Mouse (Mus musculus) heart, embryonic 10.5 days (tissue): Measurements from ENCODE around the gene Aim2. TPM values are rescaled to one million over a fixed set of nuclear protein-coding genes. Genes with fewer than 3 reads are reported as not detected.

ENCODE experiments used
- DNase-seq: peaks from one replicate; pipeline ENCODE4 v3.0.0-alpha.2; 2017; ENCODE audit warnings: low spot score
- H3K27ac ChIP-seq: fragments of 300-500 bp; sonication (generic); 2 replicates; pipeline ENCODE4 v1.5.1; 2016; ENCODE audit warnings: mild to moderate bottlenecking
- H3K27me3 ChIP-seq: fragments of 300-500 bp; sonication (generic); 2 replicates; pipeline ENCODE4 v1.6.1; 2016; ENCODE audit warnings: mild to moderate bottlenecking; ENCODE audit not compliant: poor library complexity, insufficient read depth, severe bottlenecking
- H3K36me3 ChIP-seq: fragments of 300-500 bp; sonication (generic); 2 replicates; pipeline ENCODE4 v1.6.1; 2016; ENCODE audit warnings: mild to moderate bottlenecking, moderate library complexity
- H3K4me1 ChIP-seq: fragments of 300-500 bp; sonication (generic); 2 replicates; pipeline ENCODE4 v1.6.1; 2016; ENCODE audit warnings: mild to moderate bottlenecking
- H3K4me3 ChIP-seq: fragments of 300-500 bp; sonication (generic); 2 replicates; pipeline ENCODE4 v1.5.1; 2016; ENCODE audit warnings: mild to moderate bottlenecking, moderate library complexity
- H3K9me3 ChIP-seq: fragments of 300-500 bp; sonication (generic); 2 replicates; pipeline ENCODE4 v1.6.1; 2016; ENCODE audit warnings: mild to moderate bottlenecking, moderate library complexity
- WGBS: fragments of 180-500 bp; shearing (Covaris S2); methylation state at CpG from one replicate; pipeline ENCODE4 v1.1.7; 2016; 5-methylcytosine and 5-hydroxymethylcytosine counted together
- polyA plus RNA-seq: library from polyadenylated mRNA; unstranded; fragments of >200 nt; fragmentation: Nextera tagmentation; extraction: Ambion mirVana; gene quantifications from 2 replicates; pipeline ENCODE4 v1.2.1, GENCODE M21; 2016

The Aim2 gene
- polyA plus RNA-seq, 1 experiment from 2014 or later, result 1.5 TPM

- Histone ChIP-seq H3K4me1 (0 out of 2 replicates have a peak, but pooled peaks cover 3% of the 10 kb centered on the region), H3K36me3 (no peaks in the 10 kb centered on the region), H3K27me3 (no peaks in the 10 kb centered on the region), H3K27ac (no peak overlapping the region), H3K9me3 (no peaks in the 10 kb centered on the region), H3K4me3 (no peak overlapping the region)
- 84% methylated on average over 2 of the region's 2 CpGs for WGBS
- DNase-seq, result no peak
These were observed 6.0 kb downstream of the Aim2 start for GRCm38 (mm10) chr1:173356699-173357098.

- H3K27ac ChIP-seq, result no peak overlapping the region
- H3K36me3 ChIP-seq, result no peaks in the 10 kb centered on the region
- DNase-seq, result no peak
- no peak overlapping the region for H3K4me3 ChIP-seq
- H3K27me3 ChIP-seq, result no peaks in the 10 kb centered on the region
- H3K4me1 ChIP-seq, result 0 out of 2 replicates have a peak, but pooled peaks cover 3% of the 10 kb centered on the region
- 43% methylated on average over 4 of the region's 4 CpGs for WGBS
- no peaks in the 10 kb centered on the region for H3K9me3 ChIP-seq
These were observed 7.1 kb downstream of the Aim2 start for GRCm38 (mm10) chr1:173357799-173358198.

- Histone ChIP-seq H3K27me3 (no peaks in the 10 kb centered on the region), H3K27ac (no peak overlapping the region), H3K9me3 (no peaks in the 10 kb centered on the region), H3K36me3 (no peaks in the 10 kb centered on the region), H3K4me1 (0 out of 2 replicates have a peak, but pooled peaks cover 3% of the 10 kb centered on the region), H3K4me3 (no peak overlapping the region)
- no peak for DNase-seq
- WGBS, result 71% methylated on average over 4 of the region's 4 CpGs
These were observed 9.1 kb downstream of the Aim2 start for GRCm38 (mm10) chr1:173359590-173360290.

GRCm38 (mm10) chr1:173361651-173362050 is 11.0 kb downstream of the Aim2 start:
- Histone ChIP-seq H3K27ac (no peak overlapping the region), H3K36me3 (no peaks in the 10 kb centered on the region), H3K27me3 (peaks cover 15% of the 10 kb centered on the region; the same call in 1 of the 2 replicates), H3K4me1 (peaks cover 11% of the 10 kb centered on the region), H3K4me3 (no peak overlapping the region), H3K9me3 (no peaks in the 10 kb centered on the region)
- DNase-seq, result peak; percentile 78
- WGBS, result 28% methylated on average over 6 of the region's 6 CpGs

- DNase-seq, result no peak
- 84% methylated on average over 2 of the region's 2 CpGs for WGBS
- peaks cover 23% of the 10 kb centered on the region for H3K4me1 ChIP-seq
- peaks cover 30% of the 10 kb centered on the region for H3K27me3 ChIP-seq
- H3K4me3 ChIP-seq, result no peak overlapping the region
- H3K9me3 ChIP-seq, result no peaks in the 10 kb centered on the region
- no peak overlapping the region for H3K27ac ChIP-seq
- H3K36me3 ChIP-seq, result no peaks in the 10 kb centered on the region
These were observed 12.8 kb downstream of the Aim2 start for GRCm38 (mm10) chr1:173363436-173363835.

GRCm38 (mm10) chr1:173364125-173364800 is 13.6 kb downstream of the Aim2 start:
- Histone ChIP-seq H3K4me1 (peaks cover 23% of the 10 kb centered on the region), H3K36me3 (no peaks in the 10 kb centered on the region), H3K27me3 (peaks cover 37% of the 10 kb centered on the region), H3K27ac (no peak overlapping the region), H3K9me3 (no peaks in the 10 kb centered on the region), H3K4me3 (no peak overlapping the region)
- WGBS, result 71% methylated on average over 4 of the region's 4 CpGs
- DNase-seq, result no peak

- no peaks in the 10 kb centered on the region for H3K36me3 ChIP-seq
- peaks cover 40% of the 10 kb centered on the region for H3K27me3 ChIP-seq
- peaks cover 23% of the 10 kb centered on the region for H3K4me1 ChIP-seq
- 5% methylated on average over 12 of the region's 13 CpGs for WGBS
- no peak for DNase-seq
- no peaks in the 10 kb centered on the region for H3K9me3 ChIP-seq
- no peak overlapping the region for H3K27ac ChIP-seq
- peak overlapping the region; percentile 64 for H3K4me3 ChIP-seq
These were observed 15.3 kb downstream of the Aim2 start for GRCm38 (mm10) chr1:173365970-173366409.

GRCm38 (mm10) chr1:173366701-173367355 is 16.1 kb downstream of the Aim2 start:
- no peak for DNase-seq
- WGBS, result under 1% methylated on average over 31 of the region's 31 CpGs
- Histone ChIP-seq H3K4me3 (peak overlapping the region; percentile 64), H3K9me3 (no peaks in the 10 kb centered on the region), H3K27me3 (peaks cover 40% of the 10 kb centered on the region), H3K36me3 (no peaks in the 10 kb centered on the region), H3K27ac (no peak overlapping the region), H3K4me1 (peaks cover 23% of the 10 kb centered on the region)

- Histone ChIP-seq H3K4me1 (peaks cover 23% of the 10 kb centered on the region), H3K9me3 (no peaks in the 10 kb centered on the region), H3K27me3 (peaks cover 40% of the 10 kb centered on the region), H3K27ac (no peak within 1 kb of the TSS), H3K36me3 (no peaks in the 10 kb centered on the region), H3K4me3 (peak within 1 kb of the TSS; percentile 64)
- peak; percentile 77 for DNase-seq
- under 1% methylated on average over 37 of the region's 46 CpGs for WGBS
These were observed 16.8 kb downstream of the Aim2 start, which contains the start of gene Cadm3 for GRCm38 (mm10) chr1:173367356-173368046. Cadm3 (minus strand) TSS chr1:173367695.

- WGBS, result 65% methylated on average over 2 of the region's 2 CpGs
- no peak for DNase-seq
- Histone ChIP-seq H3K9me3 (no peaks in the 10 kb centered on the region), H3K27me3 (peaks cover 40% of the 10 kb centered on the region), H3K4me1 (peaks cover 23% of the 10 kb centered on the region), H3K36me3 (no peaks in the 10 kb centered on the region), H3K4me3 (no peak overlapping the region), H3K27ac (no peak overlapping the region)
These were observed 18.9 kb downstream of the Aim2 start for GRCm38 (mm10) chr1:173369611-173370010.

GRCm38 (mm10) chr1:173370456-173370855 is 19.8 kb downstream of the Aim2 start:
- Histone ChIP-seq H3K9me3 (no peaks in the 10 kb centered on the region), H3K27me3 (peaks cover 36% of the 10 kb centered on the region), H3K27ac (no peak overlapping the region), H3K4me3 (no peak overlapping the region), H3K4me1 (peaks cover 23% of the 10 kb centered on the region), H3K36me3 (no peaks in the 10 kb centered on the region)
- 68% methylated on average over 6 of the region's 6 CpGs for WGBS
- no peak for DNase-seq

- no peak for DNase-seq
- 77% methylated on average over 6 of the region's 6 CpGs for WGBS
- Histone ChIP-seq H3K4me3 (no peak overlapping the region), H3K27me3 (peaks cover 25% of the 10 kb centered on the region), H3K9me3 (no peaks in the 10 kb centered on the region), H3K27ac (no peak overlapping the region), H3K4me1 (peaks cover 12% of the 10 kb centered on the region), H3K36me3 (no peaks in the 10 kb centered on the region)
These were observed 20.9 kb downstream of the Aim2 start for GRCm38 (mm10) chr1:173371586-173371985.
